In the genomic region with DNA sequence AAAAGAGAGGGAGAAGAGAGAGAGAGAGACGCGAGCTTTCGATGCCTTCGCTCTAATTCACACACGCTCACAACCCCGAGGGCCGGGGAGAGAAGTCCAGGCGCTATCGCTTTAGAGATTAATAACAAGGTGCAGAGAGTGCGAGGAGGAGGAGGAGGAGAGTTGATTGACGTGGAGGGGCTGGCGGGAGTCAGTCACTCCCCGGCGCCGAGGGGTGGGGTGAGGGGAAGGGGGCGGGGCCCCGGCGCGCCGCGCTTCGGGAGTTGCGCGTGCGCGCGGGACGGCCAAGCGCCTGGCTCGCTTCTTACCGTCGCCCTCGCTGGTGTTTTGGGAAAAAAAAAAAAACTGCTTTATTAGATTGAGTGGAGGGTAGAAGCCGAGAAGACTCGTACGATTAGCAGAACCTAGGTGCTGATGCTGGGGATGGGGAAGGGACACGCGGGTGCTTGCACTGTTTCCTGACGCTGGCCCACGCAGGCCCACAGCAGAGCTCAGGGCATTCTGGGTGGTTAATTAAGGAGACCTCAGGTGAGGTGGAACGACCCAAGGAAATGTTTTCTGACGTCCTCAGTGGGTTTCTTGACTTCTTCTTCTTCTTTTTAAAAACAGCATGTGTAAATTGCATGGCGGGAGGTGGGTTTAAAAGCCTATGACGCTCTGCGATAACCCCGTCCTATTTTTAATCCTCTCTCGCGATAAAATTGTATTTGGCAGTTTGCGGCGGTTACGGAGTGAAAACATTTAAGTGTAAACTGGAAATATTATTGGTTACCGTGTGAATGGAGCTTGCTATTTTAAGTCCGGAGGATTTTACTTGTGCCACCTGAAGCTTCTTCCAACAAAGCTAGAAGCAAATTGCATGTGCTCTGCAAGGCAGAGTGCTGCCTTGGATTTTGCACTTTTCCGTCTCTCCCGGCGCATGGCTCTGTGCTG, we compare ENCODE assay signal across 8 mouse cellular contexts. TPM values are rescaled to one million over a fixed set of nuclear protein-coding genes. Genes with fewer than 3 reads are reported as not detected.
A peak's percentile ranks its signal among the peaks of the same experiment; 100 is the strongest.
DNase-seq lines count a peak whose midpoint lies in the region; ATAC-seq lines count a peak whose summit lies in the region.

No protein-coding gene starts in this region.

- under 1% methylated on average over 55 of the region's 56 CpGs for WGBS in hindbrain, embryonic 11.5 days

- DNase-seq in Muller cell, postnatal 12 days (ENCODE audit: inconsistent ontology term) = peak; percentile 91
- DNase-seq in cerebellum, adult 9-11 months = peak; percentile 87
- peak; percentile 34 to 73 for DNase-seq in frontal cortex, adult 2 months (ENCODE audit: extremely low spot score in 1 of 2, low spot score in 1 of 2)
- peak; percentile 93 for DNase-seq in hindbrain, embryonic 11.5 days (ENCODE audit: low spot score)
- peak; percentile 77 to 85 for DNase-seq in layer of hippocampus, postnatal 10 days (ENCODE audit: low spot score in 2 of 2)
- peak; percentile 87 for DNase-seq in lung, postnatal 14 days
- peak; percentile 79 for DNase-seq in retina, adult 2 months (ENCODE audit: low read depth, low spot score)
- DNase-seq in thymus, postnatal 36 days = peak; percentile 78 to 83

- peak overlapping the region; percentile 68 for H3K4me2 ChIP-seq in hindbrain, embryonic 11.5 days (replicated peaks; ENCODE audit: low read depth, low read length)

- peak overlapping the region; percentile 98 for H3K9ac ChIP-seq in hindbrain, embryonic 11.5 days (ENCODE audit: low read depth, low read length)

- H3K36me3 ChIP-seq in hindbrain, embryonic 11.5 days (ENCODE audit: control insufficient read depth, insufficient read depth, low read length) = no peaks in the 10 kb centered on the region

- ATAC-seq in hindbrain, embryonic 11.5 days (ENCODE audit: low FRiP score) = peak; percentile 89

- no peaks in the 10 kb centered on the region for H3K4me1 ChIP-seq in hindbrain, embryonic 11.5 days (replicated peaks; ENCODE audit: control insufficient read depth, insufficient read depth, low read length)

- H3K9me3 ChIP-seq in hindbrain, embryonic 11.5 days (ENCODE audit: control insufficient read depth, low read length) = no peaks in the 10 kb centered on the region

- no peaks in the 10 kb centered on the region for H3K27me3 ChIP-seq in hindbrain, embryonic 11.5 days (ENCODE audit: control insufficient read depth, insufficient read depth, low read length)

- H3K27ac ChIP-seq in hindbrain, embryonic 11.5 days (ENCODE audit: low read depth, low read length) = peak overlapping the region; percentile 98

- H3K4me3 ChIP-seq in hindbrain, embryonic 11.5 days (ENCODE audit: low read depth, low read length) = peak overlapping the region; percentile 83

RNA-seq across cellular contexts. Expression of gene Cnot6l, which starts 1.3 kb away (rescaled TPM):
- 17.7 and 18.0 TPM in 2 replicates for polyA plus RNA-seq in frontal cortex, adult 2 months (2012; rRNA removed)
- 9.6 and 15.1 TPM in 2 replicates for polyA plus RNA-seq in hindbrain, embryonic 11.5 days (2014; fragmentation: Nextera tagmentation; extraction: Ambion mirVana)
- total RNA-seq in layer of hippocampus, postnatal 10 days (2021) = 10 to 100 TPM; 63.3 to 80.5 TPM

RNA-seq across cellular contexts. Expression of gene Mrpl1, which starts 46.6 kb away (rescaled TPM):
- polyA plus RNA-seq in frontal cortex, adult 2 months (2012; rRNA removed) = 10.1 and 10.6 TPM in 2 replicates
- 21.3 and 25.7 TPM in 2 replicates for polyA plus RNA-seq in hindbrain, embryonic 11.5 days (2014; fragmentation: Nextera tagmentation; extraction: Ambion mirVana)
- total RNA-seq in layer of hippocampus, postnatal 10 days (2021) = 10 to 100 TPM; 15.0 to 15.3 TPM

Comparison
In these comparisons a context has a peak if more than half of its experiments do, and no peak if none do; other contexts are left out.
1. Peak in every context shown above with its lines: DNase-seq, ATAC-seq, H3K4me3 ChIP-seq and H3K27ac ChIP-seq.